Mouse (Mus musculus) lung, postnatal 14 days (tissue): ENCODE results near the gene Mindy3.

Experiments
- DNase-seq: peaks from one replicate; pipeline ENCODE4 v3.0.0; 2021

Gene Mindy3

DNA sequence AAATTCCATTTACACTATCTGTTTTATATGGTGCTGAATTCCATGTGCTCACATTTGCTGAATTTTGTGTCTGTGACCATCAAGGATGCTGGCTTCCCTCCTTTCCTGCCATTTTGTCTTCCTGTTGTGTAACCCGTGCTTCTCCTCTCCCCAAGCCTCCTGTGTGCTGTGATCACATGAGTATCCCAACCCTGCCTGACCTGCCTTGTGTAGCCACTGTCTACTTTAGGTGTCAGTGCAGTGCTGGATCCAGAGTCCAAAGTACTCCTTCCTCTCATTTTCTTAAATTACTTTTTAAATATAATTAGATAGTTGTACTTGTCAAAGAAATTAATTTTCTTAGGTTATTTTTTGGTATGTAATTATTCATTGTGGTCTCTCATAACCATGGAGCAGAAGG lies 51.3 kb downstream of the Mindy3 start:
- no peak for DNase-seq

DNA sequence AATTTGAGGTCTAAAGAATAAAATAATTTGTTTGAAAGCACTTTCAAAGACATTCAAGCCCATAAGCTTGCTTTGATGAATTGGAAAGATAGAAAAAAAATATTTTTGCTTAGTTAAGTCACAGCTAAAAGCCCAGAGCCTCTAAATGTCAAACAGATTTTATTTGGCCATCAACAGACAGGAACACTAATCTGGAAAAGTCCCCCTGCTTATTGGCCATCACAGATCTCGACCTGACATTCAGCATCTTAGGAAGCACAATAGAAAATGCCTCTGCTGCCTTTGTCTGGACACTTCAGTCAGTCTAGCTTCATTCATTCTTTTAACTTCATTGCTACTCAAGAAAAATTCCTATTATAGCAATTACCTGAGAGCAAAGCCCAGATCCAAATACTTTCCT lies 58.0 kb downstream of the Mindy3 start:
- DNase-seq = no peak

DNA sequence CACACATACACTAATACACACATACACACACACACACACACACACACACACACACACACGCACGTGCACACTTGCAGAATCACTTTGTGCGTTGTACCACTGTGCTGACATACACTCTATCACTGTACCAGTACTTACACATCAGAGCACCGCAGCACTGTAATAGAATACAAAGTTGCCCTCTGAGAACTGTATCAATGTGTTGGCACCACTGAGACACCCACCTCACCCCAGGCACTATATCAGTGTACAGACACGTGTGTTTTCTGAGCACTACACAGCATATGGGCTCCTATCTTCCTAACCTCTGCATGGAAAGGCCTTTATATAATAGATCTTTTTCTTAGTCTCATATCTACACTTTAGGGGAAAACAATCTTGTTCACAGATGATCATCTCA lies 64.4 kb downstream of the Mindy3 start:
- DNase-seq = no peak

DNA sequence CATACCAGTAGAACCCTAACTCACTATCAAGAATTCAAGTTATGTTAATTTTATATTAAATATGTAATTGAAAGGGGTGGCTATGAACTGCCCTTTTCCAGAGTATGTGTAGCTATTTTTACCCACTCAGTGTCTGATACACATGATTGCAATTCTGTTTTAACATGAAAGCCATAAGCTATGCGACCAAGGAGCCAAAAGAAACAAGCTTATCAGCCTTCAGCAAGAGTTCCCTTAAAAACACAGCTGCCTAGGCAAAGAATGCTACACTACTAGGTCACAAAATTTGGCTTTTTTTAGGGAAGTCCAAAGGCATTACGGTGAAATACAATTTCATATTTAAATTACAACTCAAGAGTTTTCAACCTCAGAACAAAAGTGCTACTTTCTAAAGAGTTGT lies 70.4 kb downstream of the Mindy3 start:
- DNase-seq = no peak

DNA sequence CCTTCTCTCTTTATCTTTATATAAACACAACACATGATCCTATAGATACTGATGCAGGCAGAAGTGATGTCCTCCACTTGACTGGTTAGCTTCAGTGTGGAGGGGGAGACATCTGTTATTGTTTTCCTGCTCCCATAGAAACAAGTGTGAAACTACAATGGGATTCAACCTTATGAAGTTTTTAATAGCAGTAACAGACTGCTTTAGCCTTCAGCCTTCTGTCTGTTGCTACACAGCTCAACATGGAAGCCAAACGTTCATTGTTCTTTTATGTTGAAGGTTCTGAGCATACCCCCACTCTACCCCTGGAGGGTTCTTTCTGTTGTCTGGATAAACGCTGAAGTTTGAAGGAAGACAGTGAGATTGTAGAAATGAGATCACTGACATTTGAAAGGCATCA lies 87.3 kb downstream of the Mindy3 start:
- DNase-seq = no peak

DNA sequence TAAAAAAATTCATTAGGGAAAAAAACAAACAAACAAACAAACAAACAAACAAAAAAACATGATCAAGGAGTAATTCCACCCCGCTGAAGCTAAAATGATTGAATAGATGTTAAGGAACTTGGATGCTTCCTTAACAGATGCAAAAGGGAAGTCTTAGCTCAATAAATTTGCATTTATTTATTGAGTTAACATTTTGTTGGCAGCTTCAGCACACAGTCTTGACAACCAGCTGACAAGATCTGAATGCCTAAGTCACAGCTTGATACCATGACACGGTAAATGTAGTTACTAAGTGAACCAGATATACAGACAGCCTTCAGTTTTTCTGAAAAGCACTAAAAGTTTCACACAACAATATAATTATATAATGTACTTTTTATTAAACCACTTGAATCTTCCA lies 89.7 kb downstream of the Mindy3 start:
- no peak for DNase-seq

DNA sequence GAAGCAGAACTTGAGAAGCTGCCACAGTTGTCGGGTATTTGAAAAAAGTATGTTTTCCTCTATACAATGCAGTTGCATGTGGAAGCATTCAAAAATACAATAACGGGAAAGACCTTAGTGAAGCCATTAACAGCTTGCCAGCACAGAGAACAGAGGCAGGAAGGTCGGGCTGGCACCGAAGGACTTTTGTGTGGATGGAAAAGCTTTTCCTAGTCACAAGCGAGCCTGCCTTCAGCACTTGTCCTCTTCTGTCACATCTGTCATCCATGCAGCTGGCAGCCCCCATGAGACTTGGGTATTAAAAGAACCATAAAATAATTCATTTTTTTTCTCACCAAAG lies 90.2 kb downstream of the Mindy3 start:
- DNase-seq = no peak

DNA sequence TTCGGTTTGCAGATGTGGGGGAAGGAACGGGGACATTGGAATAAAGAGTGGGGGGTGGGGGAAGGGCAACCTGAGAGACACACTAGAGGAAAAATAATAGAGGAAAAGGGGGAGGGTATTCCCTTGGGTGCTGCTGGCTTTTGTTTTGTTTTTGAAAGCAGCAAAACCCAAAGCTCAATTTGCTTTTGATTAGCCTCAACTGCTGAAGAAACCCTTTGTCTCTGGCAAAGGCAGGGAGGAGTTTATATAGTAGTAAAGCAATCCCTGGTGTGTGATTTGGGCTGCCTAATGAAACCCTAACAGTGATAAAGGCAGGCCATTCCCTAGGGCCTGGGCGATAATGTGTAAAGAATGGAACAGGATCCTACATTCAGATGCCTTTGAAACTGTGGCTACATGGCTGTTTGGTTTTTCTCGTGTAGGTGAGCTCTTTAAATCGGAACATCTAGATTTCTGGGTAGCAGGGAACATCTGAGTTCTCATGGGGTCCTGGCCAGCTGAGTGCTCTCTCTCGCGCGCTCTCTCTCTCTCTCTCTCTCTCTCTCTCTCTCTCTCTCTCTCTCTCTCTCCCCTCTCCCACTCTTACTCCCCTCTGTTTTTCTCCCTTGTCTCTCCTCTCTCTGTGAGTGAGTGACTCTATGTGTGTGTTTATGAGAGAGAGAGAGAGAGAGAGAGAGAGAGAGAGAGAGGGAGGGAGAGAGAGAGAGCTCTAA lies 90.8 kb downstream of the Mindy3 start:
- no peak for DNase-seq

DNA sequence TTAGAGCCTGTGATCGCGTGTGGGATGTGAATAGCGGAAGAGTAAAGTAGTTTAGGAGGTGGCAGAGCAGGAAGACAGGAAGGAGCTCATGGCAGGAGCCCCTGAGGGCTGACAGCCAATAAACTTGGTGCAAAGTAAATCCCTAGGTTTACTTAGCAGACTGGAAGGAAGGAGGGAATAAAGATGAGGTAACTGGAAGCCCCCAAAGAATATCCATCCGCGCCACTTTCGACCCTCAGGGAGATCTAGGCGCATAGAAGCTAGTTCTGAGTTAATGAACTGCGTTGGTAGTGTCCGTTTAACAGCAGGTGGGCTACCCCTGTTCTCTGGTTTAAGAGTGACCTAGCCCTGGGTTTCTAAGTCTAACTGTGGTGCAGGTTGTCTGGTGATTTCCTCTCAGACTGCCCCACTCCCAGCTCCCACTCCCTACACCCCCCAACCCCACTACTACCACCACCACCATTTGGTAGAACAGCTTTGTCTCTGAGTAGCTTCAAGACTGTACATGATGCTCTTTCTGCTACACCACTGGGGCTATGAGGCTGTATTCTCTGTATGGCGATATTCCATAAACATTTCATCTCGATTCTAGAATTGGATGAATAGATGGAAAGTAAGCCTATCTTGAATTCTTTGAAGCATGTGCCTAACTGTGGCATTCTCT lies 91.4 kb downstream of the Mindy3 start:
- DNase-seq = no peak

DNA sequence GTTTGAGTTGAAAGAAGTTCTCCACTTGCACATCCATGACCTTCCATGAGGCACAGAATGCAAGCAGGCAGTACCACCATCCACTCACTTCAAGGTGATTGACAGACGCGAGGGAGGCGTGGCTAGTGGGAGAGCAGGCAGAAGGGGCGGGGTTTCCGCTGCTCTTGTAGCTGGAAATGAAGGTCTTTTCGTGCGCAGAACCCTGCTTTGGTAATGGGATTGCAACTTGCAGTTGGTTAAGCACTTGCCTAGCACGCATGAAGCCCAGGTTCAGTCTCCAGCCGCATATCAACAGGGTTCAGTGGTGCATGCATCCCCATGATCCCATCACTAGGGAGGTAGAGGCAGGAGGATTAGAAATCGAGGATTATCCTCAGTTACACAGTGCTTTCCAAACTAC lies 92.1 kb downstream of the Mindy3 start:
- peak; percentile 46 for DNase-seq

DNA sequence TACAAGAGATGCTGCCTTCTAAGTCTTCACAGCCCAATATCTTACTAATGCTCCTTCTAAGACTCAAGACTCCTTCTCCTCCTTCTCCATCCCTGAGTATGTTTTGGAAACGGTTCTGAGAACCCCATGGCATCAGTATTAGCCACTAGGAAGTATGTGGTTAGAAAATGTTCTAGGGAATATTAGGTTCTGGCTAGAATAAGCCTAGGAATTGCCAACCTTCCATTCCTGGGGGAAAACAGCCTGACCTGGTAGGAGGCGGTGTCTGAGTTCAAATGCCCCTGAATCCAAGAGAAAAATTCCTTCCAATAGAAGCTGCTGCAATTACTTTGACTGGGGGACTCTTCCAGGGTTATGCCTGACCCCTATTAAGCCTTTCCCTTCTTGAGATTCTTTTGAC lies 93.4 kb downstream of the Mindy3 start:
- DNase-seq = no peak

DNA sequence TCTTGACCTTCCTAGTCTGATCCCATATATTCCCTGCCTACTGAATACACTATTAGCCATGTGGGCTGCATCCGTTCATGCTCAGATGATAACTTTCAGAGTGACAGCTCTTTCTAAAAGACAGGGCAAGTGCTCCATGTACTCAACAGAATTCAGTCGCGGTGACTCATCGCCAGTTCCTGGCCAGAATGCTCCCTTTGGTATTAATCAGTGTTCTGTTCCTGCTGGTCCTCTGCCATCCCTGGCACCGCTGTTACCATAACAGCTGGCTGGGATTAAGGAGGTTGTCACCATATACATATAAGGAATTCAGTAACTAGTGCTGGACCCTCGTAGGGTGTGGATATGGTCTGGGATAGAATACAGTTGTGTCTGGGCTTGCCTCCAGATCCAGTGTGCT lies 93.9 kb downstream of the Mindy3 start:
- peak; percentile 74 for DNase-seq

DNA sequence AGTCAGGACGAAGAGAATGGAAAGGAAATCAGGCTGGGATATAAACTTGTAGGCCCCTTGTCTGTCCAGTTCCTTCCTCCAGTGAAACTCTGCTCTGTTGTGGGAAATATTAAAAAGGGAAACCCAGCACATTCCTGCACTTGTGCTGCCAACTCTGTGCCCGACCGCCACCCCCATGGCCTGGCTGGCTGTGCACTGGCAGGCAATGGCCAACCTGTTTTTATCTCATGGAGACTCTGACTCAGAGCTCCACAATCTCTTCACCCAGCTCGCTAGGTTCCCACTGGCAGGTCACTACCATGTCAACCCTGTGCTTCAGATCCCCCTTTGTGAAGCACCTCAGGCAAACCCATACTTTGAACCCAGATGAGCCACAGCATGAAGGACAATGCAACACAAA lies 98.4 kb downstream of the Mindy3 start:
- no peak for DNase-seq

DNA sequence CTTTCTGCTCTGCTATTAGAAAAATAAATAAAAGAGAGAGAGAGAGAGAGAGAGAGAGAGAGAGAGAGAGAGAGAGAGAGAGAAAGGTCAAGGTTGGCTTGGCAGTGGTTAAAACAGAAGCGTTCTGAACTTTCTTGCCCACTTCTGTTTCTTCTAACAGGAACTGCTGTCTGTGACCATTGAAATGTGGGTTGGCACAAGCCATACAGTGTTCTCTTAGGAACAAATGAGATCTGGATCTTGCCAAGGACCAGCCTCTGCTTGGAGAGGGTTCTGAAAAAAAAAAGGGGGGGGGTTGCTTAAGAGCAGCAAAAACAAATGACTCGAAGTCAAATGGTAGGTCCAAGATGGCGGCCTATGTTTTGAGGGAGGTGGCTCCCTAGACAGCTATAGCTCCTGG lies 100.6 kb downstream of the Mindy3 start:
- no peak for DNase-seq

DNA sequence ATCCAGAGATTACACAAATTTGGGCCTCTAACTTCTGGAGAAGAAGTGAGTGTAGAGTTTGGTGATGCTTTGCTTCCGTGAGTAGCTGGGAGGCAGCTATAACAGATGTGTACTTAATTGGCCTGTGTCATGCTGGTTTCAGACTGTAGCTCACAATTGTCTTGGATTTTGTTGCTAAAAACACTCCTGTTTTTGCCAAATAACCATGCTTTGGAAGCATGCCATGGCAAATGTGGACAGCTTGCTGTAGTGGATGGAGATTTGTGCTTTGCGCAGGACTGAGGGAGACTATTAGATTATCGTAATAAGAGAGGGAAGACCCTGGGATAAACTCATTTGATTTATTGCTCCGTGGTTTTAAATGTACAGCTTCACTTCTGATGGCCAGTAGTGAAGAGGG lies 101.2 kb downstream of the Mindy3 start:
- DNase-seq = no peak

DNA sequence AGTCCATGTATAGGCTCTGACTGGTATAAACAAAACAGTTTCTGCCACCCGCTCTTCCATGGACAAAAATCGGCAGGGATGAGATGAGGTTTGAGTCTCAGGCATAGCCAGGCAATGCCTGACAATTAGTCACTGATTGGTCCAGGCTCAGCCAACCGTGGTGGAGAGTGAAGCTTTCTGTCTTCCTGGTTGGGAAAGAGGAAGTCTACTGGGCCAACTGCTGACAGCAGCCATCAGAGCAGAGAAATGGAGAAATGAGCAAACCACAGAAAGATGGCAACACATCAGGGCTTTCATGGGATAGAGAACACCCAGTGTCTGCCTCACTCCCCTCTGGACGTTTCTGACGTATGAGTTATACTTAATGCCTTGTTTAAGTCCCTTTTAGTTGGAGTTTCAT lies 101.9 kb downstream of the Mindy3 start:
- DNase-seq = no peak

DNA sequence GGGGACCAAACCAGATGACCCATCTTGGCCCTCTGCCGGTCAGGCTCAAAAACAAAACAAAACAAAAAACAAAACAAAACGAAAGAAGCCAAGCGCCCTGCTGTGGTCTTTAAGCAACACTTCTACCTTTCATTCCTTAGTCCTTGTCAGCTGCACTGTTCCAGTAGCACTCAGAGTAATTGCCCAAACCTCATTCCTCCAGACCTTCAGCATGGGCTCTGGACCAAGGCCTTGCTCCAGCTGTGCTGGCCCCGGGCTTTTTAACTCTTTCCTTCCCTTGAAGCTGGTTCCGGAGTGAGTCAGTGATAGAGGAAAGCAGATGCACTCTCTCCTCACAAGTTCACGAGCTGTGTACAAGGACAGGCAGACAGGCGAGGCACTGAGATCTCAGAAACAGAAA lies 102.9 kb downstream of the Mindy3 start:
- DNase-seq = peak; percentile 52

DNA sequence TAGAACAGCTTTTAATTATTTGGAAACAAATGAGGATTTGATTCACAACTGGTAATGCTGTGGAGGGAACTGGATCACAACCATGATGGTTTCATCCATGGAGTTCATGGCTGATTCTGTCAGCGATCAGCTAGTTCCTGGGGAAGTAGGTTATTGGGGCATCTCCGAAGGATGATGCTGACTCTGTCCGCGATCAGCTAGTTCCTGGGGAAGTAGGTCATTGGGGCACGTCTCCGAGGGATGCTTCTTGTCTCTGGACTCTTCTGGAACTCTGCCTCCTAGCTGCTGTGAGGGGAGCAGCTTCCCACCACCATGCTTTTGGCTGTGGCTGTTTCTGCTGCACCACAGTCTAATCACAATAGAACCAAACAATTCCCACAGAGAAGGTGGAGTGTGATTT lies 105.2 kb downstream of the Mindy3 start:
- DNase-seq = no peak

DNA sequence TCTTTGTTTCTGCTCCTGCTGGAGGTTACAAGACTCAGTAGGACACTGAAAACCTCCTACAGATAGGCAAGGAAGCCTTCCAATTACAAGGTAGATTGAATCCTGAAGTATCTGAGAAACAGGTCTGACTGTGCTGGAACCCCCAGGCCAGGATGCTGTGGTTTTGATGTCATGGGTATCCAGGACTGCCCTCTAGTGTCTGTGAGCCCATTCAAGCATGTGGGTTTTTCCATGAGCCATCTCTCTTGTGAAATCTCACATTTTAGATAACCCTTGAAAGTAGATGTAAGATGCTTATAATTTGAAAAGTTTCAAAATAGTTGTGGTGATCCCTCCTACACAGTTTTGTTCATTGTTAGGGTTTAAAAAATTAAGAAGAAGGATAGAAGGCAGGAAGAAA lies 110.8 kb downstream of the Mindy3 start:
- DNase-seq = no peak

DNA sequence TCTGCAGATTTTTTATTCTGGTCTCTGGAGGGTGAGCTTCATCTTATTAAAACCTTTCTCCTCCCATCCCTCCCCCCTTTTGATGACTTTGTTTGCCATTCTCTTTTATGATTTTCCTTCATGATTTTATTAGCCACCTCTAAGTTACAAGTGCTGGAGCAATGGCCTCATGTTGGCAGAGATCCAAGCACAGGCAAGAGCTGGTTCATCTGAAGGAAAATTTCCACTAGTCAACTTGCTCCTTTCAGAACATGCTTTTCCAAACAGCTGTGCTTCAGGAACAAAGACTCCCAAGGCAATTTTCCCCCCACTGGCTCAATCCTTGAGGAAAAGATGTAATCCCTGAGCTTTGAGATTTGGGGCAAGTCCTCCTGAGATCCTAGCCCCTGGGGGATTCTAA lies 112.0 kb downstream of the Mindy3 start:
- no peak for DNase-seq

DNA sequence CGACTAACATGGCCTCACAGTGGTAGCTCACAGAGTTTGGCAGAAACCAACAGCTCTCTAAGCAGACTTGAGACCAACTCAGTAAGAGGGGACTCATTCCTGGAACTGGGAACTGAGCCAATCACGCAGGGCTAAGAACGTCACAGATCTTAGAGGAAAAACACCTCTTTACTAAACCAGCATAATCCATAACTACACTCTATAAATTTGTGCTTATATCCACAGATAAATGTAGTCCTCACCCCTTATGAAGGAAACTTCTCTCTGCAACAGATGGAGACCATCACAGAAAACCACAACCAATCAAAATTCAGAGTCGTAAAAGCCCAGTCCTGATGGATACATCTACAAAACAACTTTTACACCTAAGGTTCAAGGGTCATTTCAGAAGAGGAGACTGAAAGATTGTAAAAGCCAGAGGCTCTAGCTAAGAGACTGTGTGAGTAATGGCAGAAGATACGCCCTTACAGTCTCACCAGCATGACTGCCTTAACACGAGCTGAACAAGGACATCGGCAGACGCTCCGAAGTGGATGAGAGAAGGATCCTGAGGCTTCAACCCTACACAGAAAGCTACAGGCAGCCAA lies 114.1 kb downstream of the Mindy3 start:
- no peak for DNase-seq

DNA sequence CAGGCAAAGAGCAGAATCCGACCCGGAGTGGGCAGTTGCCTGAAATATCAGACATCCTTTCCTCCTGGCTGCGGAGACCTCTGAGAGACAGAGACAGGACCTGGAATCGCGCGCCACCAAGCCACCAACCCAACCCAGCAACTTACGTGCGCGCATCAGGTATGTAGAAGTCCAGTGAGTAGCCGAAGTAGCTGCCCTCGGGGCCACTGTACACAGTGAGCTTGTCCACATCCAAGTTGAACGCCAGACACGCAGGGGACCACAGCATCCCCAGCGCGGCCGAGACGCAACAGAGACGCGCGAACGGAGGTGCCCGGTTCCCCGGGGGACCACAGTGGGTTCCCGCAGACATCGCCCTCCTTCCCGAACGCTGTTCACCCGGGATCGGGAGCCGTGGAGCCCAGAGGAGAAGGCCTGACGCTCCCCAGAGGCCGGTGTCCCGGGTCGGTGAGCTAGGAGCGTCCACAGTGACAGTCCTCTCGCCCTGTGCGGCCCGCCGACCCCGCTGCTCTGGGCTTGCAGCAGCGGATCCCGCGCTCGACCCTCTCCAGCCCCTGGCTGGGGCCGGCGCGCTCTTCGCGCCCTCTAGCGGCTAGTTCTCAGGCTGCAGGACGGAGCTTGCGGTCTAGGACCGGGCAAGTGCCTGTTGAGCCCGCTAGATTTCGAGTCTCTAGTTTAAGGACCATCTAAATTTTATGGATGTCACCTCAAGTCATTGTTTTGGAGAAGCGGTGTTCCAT lies 117.7 kb downstream of the Mindy3 start, which contains the start of gene Itga8:
Itga8 (minus strand) TSS at position 492 of the 740 bp plus-strand sequence.
- DNase-seq = peak; percentile 90

DNA sequence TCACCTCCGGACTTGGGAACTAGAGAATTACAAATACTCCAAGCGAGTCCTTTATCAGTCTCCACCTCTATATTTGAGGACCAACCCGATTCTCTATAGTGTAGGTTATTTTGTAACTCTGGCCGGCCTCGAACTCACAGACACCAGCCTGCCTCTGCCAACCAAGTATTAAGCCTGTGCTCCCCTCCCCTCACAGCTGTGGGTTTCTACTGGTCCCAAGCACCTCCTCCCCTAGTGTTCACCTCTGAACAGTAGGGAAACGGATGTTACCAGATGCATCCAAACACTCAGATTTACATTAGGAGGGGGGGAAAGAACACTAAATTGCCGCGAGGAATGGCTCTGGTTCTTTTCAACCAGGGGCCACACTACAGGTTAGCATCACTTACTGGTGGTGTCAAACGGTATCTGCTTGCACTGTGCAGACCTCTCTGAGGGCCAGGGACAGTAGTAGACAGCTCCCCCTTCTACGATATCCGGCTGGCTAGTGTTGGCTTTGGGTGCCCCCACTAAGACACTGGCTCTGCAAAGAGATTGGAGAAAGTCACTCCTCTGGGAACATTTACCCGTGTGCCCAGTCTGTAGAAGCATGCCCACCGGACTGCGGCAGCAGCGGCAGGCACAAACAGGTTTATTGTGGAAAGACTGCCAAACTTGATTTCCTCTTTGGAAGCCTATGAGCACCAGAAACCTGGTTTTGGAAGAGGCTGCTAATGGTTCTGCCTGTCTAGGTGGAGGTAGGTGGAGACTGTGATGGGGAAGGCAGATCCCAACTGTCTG lies 118.6 kb downstream of the Mindy3 start:
- DNase-seq = no peak
